Mouse (Mus musculus): ENCODE measurements around the gene Map10. TPM values are rescaled to one million over a fixed set of nuclear protein-coding genes. Genes with fewer than 3 reads are reported as not detected.
A peak's percentile ranks its signal among the peaks of the same experiment; 100 is the strongest.

Gene Map10
- polyA plus RNA-seq, 1 experiment: 0.88 TPM

GRCm38 (mm10) chr8:125669159-125669699 is 389 bp upstream of the Map10 start:
- no peak for TF ChIP-seq CTCF (IDR thresholded peaks at IDR 0.05; ENCODE audit: extremely low read depth, insufficient read depth, insufficient read length, insufficient replicate concordance)
- no peak for TF ChIP-seq POLR2A (IDR thresholded peaks at IDR 0.05; ENCODE audit: low read depth, low read length)
- WGBS: 80% methylated on average over 14 of the region's 14 CpGs
- DNase-seq (ENCODE audit: low read depth in 1 of 2, low spot score in 2 of 2): no peak
- Histone ChIP-seq H3K36me3 (ENCODE audit: control insufficient read depth, insufficient read depth, low read length) (no peaks in the 10 kb centered on the region), H3K4me3 (ENCODE audit: extremely low read depth, insufficient read depth, insufficient read length) (no peak overlapping the region), H3K27ac (ENCODE audit: insufficient read depth, low read length) (no peak overlapping the region), H3K27me3 (ENCODE audit: control insufficient read depth, insufficient read depth, low read length) (no peaks in the 10 kb centered on the region), H3K4me1 (ENCODE audit: control insufficient read depth, insufficient read depth, insufficient read length) (peaks cover 10% of the 10 kb centered on the region)

- Histone ChIP-seq H3K4me1 (ENCODE audit: control insufficient read depth, insufficient read depth, insufficient read length) (peaks cover 10% of the 10 kb centered on the region), H3K27ac (ENCODE audit: insufficient read depth, low read length) (no peak overlapping the region), H3K4me3 (ENCODE audit: extremely low read depth, insufficient read depth, insufficient read length) (peak overlapping the region; percentile 74; the same call in 1 of the 2 replicates), H3K27me3 (ENCODE audit: control insufficient read depth, insufficient read depth, low read length) (no peaks in the 10 kb centered on the region), H3K36me3 (ENCODE audit: control insufficient read depth, insufficient read depth, low read length) (no peaks in the 10 kb centered on the region)
- no peak for TF ChIP-seq POLR2A (IDR thresholded peaks at IDR 0.05; ENCODE audit: low read depth, low read length)
- 93% methylated on average over 6 of the region's 6 CpGs for WGBS
- no peak for DNase-seq (ENCODE audit: low read depth in 1 of 2, low spot score in 2 of 2)
These were observed 802 bp downstream of the Map10 start for GRCm38 (mm10) chr8:125670420-125670819.

- TF ChIP-seq CTCF (IDR thresholded peaks at IDR 0.05; ENCODE audit: extremely low read depth, insufficient read depth, insufficient read length, insufficient replicate concordance) (no peak), POLR2A (IDR thresholded peaks at IDR 0.05; ENCODE audit: low read depth, low read length) (no peak)
- DNase-seq (ENCODE audit: low read depth in 1 of 2, low spot score in 2 of 2): no peak
- 86% methylated on average over 9 of the region's 9 CpGs for WGBS
- Histone ChIP-seq H3K36me3 (ENCODE audit: control insufficient read depth, insufficient read depth, low read length) (no peaks in the 10 kb centered on the region), H3K27ac (ENCODE audit: insufficient read depth, low read length) (no peak overlapping the region), H3K27me3 (ENCODE audit: control insufficient read depth, insufficient read depth, low read length) (no peaks in the 10 kb centered on the region), H3K4me1 (ENCODE audit: control insufficient read depth, insufficient read depth, insufficient read length) (peaks cover 10% of the 10 kb centered on the region), H3K4me3 (ENCODE audit: extremely low read depth, insufficient read depth, insufficient read length) (no peak overlapping the region)
These were observed 1.3 kb downstream of the Map10 start for GRCm38 (mm10) chr8:125670906-125671305.

GRCm38 (mm10) chr8:125671371-125671770 is 1.8 kb downstream of the Map10 start:
- 52% methylated on average over 5 of the region's 5 CpGs for WGBS
- H3K4me1 ChIP-seq (ENCODE audit: control insufficient read depth, insufficient read depth, insufficient read length): peaks cover 10% of the 10 kb centered on the region
- TF ChIP-seq CTCF (IDR thresholded peaks at IDR 0.05; ENCODE audit: extremely low read depth, insufficient read depth, insufficient read length, insufficient replicate concordance) (no peak), POLR2A (IDR thresholded peaks at IDR 0.05; ENCODE audit: low read depth, low read length) (no peak)
- H3K36me3 ChIP-seq (ENCODE audit: control insufficient read depth, insufficient read depth, low read length): no peaks in the 10 kb centered on the region
- DNase-seq (ENCODE audit: low read depth in 1 of 2, low spot score in 2 of 2): peak; percentile 11 to 36
- H3K4me3 ChIP-seq (ENCODE audit: extremely low read depth, insufficient read depth, insufficient read length): no peak overlapping the region
- H3K27ac ChIP-seq (ENCODE audit: insufficient read depth, low read length): 0 out of 2 replicates have a peak overlapping the region, but pooled peaks have one; percentile 22
- H3K27me3 ChIP-seq (ENCODE audit: control insufficient read depth, insufficient read depth, low read length): no peaks in the 10 kb centered on the region

GRCm38 (mm10) chr8:125675796-125676195 is 6.2 kb downstream of the Map10 start:
- TF ChIP-seq CTCF (IDR thresholded peaks at IDR 0.05; ENCODE audit: extremely low read depth, insufficient read depth, insufficient read length, insufficient replicate concordance) (no peak), POLR2A (IDR thresholded peaks at IDR 0.05; ENCODE audit: low read depth, low read length) (no peak)
- 88% methylated on average over 3 of the region's 3 CpGs for WGBS
- peaks cover 2% of the 10 kb centered on the region; the same call in 1 of the 2 replicates for H3K4me1 ChIP-seq (ENCODE audit: control insufficient read depth, insufficient read depth, insufficient read length)
- no peak overlapping the region for H3K4me3 ChIP-seq (ENCODE audit: extremely low read depth, insufficient read depth, insufficient read length)
- H3K36me3 ChIP-seq (ENCODE audit: control insufficient read depth, insufficient read depth, low read length): no peaks in the 10 kb centered on the region
- H3K27ac ChIP-seq (ENCODE audit: insufficient read depth, low read length): no peak overlapping the region
- no peaks in the 10 kb centered on the region for H3K27me3 ChIP-seq (ENCODE audit: control insufficient read depth, insufficient read depth, low read length)
- no peak for DNase-seq (ENCODE audit: low read depth in 1 of 2, low spot score in 2 of 2)

- no peaks in the 10 kb centered on the region for H3K36me3 ChIP-seq (ENCODE audit: control insufficient read depth, insufficient read depth, low read length)
- no peaks in the 10 kb centered on the region for H3K27me3 ChIP-seq (ENCODE audit: control insufficient read depth, insufficient read depth, low read length)
- peaks cover 3% of the 10 kb centered on the region; the same call in 1 of the 2 replicates for H3K4me1 ChIP-seq (ENCODE audit: control insufficient read depth, insufficient read depth, insufficient read length)
- no peak for TF ChIP-seq POLR2A (IDR thresholded peaks at IDR 0.05; ENCODE audit: low read depth, low read length)
- no peak overlapping the region for H3K4me3 ChIP-seq (ENCODE audit: extremely low read depth, insufficient read depth, insufficient read length)
- H3K27ac ChIP-seq (ENCODE audit: insufficient read depth, low read length): no peak overlapping the region
- 94% methylated on average over 6 of the region's 6 CpGs for WGBS
- no peak for DNase-seq (ENCODE audit: low read depth in 1 of 2, low spot score in 2 of 2)
These were observed 7.9 kb downstream of the Map10 start for GRCm38 (mm10) chr8:125677484-125677883.

GRCm38 (mm10) chr8:125678854-125679648 is 9.4 kb downstream of the Map10 start:
- H3K36me3 ChIP-seq (ENCODE audit: control insufficient read depth, insufficient read depth, low read length): no peaks in the 10 kb centered on the region
- 89% methylated on average over 8 of the region's 8 CpGs for WGBS
- no peak overlapping the region for H3K27ac ChIP-seq (ENCODE audit: insufficient read depth, low read length)
- H3K27me3 ChIP-seq (ENCODE audit: control insufficient read depth, insufficient read depth, low read length): no peaks in the 10 kb centered on the region
- H3K4me1 ChIP-seq (ENCODE audit: control insufficient read depth, insufficient read depth, insufficient read length): peaks cover 3% of the 10 kb centered on the region; the same call in 1 of the 2 replicates
- no peak overlapping the region for H3K4me3 ChIP-seq (ENCODE audit: extremely low read depth, insufficient read depth, insufficient read length)
- TF ChIP-seq CTCF (IDR thresholded peaks at IDR 0.05; ENCODE audit: extremely low read depth, insufficient read depth, insufficient read length, insufficient replicate concordance) (no peak), POLR2A (IDR thresholded peaks at IDR 0.05; ENCODE audit: low read depth, low read length) (no peak)
- no peak for DNase-seq (ENCODE audit: low read depth in 1 of 2, low spot score in 2 of 2)

Measured in spleen, adult 2 months (tissue).